Mouse (Mus musculus) liver, postnatal 0 days (tissue): ENCODE results near the gene Gadd45gip1.

Experiments used
- CTCF ChIP-seq: sonication (generic); IDR thresholded peaks from 2 replicates; pipeline ENCODE4 v1.5.1; 2016; ENCODE audit warnings: antibody characterized with exemption, low read depth
- EP300 ChIP-seq: IDR thresholded peaks from 2 replicates; pipeline ENCODE4 v1.6.1; 2016; ENCODE audit warnings: antibody characterized with exemption, low read depth, mild to moderate bottlenecking

GRCm38 (mm10) chr8:84810896-84811295 lies 20.4 kb upstream of the Gadd45gip1 start:
- TF ChIP-seq CTCF = peak; percentile 88
- TF ChIP-seq EP300 = no peak
